Mouse (Mus musculus): ENCODE data around the gene Bdh1.

Gene Bdh1

DNA sequence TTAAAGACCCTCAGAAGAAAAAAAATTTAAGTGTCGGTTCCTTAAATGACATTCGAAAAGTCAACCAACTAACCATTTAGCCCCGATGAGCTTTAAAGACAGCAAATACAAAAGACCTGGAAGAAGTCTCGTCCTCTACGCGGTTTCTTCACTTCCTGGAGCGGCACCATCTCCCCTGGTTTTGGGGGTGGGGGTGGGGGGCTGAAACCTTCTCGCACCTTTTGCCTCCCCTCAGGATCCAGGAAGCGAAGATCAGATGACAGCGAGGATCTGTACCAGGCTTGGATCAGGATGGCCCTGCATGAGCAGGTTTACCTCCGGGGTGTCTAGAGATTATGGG is 6.2 kb downstream of the Bdh1 start:
- DNase-seq (ENCODE audit: low read depth, low spot score), result no peak

DNA sequence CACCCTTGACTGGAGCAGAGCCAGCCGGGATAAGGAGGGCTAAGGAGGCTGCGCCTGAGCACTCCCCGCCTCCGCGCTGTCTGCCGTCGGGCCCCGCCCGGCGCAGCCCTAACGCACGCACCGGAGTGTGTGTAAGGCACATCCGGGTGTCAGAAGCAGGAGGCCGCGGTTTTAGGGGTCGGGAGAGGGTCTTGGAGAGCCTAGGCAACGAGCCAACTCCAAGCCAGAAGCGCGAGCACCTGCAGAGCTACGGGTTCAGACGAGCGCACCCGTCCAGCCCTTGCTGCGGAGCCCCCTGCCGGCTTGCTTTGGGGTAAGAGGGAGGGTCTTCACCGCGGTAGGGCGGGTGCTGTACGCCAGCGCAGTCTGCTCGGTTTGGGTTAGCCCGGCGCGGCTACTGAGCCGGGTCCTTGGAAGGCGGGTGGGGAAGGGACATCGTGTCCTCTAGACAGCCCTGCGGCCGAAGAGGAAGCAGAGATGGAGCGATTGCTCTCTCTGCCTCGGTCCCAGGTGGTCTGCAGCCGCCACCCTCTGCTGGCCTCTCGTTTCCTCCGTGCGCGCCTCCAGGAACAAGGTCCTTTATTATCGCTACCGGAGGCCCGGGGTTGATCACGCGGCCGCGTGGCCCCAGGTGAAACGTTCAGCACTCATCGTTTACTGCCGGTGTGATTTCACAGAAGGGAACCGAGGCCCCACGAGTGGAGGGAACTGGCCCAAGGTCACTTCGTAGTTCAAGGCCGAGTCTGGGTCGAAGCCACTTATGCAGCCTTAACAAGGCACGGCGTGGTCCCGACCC is 6.8 kb downstream of the Bdh1 start:
- peak; percentile 70 for DNase-seq (ENCODE audit: low read depth, low spot score)

DNA sequence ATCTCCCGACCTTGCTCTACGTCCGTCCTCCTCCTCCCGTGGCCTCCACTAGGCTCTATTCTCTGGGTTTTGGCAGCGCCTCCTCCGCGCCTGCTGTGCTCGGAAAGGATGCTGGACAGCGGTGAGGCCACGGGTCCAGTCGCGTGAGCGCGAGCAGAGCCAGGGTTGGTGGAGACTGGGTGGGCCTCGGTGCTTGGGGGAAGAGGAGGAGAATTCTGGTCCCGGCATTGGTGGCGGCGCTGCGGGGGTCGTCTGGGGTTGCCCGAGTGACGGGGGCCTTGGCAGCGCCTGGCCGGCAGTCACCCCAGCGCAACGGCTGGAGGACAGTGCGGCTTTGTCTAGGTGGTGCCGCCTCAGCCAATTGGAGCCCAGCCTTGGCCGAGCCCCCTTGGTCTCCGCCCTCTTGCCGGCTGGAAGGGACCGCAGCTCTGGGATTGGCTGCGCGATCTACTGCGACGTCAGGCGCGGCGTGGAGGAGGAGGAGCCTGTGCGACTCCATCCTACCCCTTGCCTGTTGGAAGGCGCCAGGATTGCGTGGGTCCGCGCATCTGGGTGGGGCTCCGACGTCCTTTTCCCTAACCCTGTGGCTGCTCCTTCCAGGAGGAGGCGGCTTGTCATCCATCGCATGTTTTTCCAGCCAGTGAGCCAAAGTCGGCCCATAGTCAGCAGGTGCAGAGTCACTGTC is 7.5 kb downstream of the Bdh1 start:
- DNase-seq (ENCODE audit: low read depth, low spot score), result peak; percentile 88

DNA sequence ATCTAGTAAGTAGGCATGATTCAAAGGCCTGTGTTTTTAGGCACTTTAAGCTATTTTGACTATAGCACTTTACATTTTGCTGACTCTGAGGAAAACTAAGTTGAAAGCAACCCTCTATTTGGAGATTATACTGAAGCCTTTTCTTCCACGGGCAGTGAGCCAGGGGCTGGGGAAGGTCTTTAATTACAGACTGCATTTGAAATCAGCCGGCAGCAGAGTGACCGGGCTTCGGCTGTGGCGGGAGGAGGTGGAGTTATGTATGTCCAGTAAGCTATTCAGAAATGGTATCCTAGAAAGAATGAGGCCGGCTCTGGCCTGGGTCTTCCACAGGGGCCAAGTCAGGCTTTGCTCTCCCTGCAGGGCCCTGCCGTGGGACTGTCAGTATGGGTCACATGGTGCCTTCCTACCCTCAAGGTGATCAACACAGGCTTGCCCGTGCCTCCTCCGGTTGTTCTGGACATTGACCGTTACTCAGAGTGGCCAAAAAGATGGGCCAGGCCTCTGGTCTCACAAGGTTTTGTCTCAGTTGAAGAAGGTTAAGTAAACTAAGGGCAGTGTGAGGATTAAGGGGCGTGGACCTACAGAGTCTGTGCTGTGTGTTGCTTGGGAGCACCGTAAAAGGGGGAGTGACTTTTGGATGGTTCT is 11.5 kb downstream of the Bdh1 start:
- DNase-seq (ENCODE audit: low read depth, low spot score), result no peak

DNA sequence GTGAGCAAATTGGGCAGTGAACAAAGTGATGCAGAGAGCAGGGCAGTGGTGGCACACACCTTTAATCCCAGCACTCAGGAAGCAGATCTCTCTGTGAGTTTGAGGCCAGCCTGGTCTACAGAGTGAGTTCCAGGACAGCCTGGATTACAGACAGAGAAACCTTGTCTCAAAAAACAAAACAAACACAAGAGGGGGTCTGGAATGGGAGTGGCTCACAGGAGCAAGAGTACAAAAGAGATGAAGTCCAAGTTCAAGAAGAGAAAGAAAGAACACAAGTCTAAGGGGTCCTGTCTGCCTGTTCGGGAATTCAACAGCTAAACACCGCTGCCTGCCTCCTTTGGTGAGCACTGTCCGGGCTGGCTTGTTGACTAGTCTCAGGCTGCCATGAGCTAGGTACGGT is 13.1 kb downstream of the Bdh1 start:
- no peak for DNase-seq (ENCODE audit: low read depth, low spot score)

DNA sequence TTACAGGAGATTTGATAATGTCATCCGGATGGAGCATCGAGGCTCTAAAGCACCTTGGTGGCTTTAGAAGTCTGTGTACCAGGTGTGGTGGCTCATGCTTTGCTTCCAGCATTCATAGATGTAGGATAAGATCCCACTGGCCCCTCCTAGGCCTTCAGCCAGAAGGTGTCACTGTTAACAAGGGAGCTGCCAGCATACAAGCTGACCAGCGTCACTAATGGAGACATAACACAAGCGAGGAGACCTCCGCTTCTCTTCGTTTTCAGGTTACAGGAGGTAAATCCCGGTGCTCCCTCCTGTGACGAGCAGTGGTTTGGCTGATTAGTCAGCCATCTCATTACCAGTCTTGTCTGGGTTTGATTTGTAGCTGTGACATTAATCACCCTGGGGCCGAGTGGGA is 14.0 kb downstream of the Bdh1 start:
- DNase-seq (ENCODE audit: low read depth, low spot score), result no peak

DNA sequence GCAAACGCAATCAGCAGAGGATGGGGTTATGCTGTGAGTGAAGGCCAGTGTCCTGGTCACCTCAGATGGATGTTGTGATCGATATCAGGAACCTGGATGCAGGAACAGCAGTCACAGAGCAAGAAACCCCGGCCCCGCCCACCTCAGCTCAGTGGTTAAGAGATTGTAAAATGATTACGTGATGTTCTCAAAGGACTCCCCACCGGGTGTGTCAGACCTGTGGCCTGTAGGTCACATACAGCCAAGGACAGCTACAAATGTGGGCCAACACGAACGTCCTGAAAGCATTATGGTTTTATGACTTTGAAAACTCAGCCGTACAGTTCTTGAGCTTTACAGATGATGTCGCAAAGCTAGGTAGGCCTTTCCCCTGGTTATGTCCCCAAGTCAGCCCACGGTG is 15.3 kb downstream of the Bdh1 start:
- no peak for DNase-seq (ENCODE audit: low read depth, low spot score)

DNA sequence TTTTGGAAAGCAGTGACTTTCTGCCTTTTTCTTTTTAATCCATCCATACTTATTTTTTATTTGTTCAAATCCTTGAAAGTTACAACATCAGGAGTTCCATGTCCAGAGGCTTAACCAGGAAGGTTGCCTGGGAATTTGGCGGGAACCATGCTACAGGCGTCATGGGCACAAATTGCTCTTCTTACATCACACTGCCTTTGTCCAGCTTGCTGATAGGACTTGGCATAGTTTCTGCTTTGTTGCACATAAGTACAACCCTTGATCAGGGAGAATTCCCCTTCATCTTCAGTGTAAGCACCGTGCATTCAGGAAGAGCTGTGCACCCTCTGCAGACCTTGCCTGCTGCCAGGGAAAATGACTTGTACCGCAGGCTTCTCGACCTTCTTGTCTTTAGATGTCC is 17.4 kb downstream of the Bdh1 start:
- DNase-seq (ENCODE audit: low read depth, low spot score), result no peak

DNA sequence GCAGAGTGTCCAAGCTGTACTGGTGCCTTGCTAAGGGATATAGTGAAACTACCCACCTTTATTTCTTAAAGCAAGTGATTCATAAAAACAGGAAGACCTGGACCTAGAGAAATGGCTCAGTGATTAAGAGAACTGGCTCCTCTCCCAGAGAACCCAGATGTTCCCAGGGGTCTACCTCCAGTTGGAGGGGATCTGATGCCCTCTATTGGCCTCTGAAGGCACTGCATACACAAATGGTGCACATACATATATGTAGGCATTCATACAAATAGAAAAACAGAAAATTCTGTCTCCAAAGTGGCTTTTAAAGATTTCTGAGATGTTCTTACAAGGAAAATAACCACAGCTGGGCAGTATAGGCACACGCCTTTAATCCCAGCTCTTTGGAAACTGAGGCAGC is 18.0 kb downstream of the Bdh1 start:
- no peak for DNase-seq (ENCODE audit: low read depth, low spot score)

DNA sequence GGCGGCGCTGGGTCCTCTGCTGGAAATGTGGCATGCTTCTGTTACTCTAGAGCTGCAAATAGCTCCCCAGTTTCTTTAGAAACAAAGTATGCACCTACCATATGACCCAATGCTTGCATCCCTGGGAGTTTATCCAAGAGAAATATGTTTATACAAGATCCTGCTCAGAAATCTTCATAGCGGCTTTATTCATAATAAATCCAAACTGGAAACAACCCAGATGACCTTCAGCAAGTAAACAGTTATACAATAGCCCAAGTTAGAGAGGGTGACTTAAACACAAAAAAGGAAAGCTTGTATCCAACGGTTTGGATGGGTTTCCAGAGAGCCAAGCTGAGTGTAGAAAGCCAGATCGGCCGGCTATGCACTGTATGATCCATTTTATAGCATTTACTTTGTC is 22.4 kb downstream of the Bdh1 start:
- no peak for DNase-seq (ENCODE audit: low read depth, low spot score)

DNA sequence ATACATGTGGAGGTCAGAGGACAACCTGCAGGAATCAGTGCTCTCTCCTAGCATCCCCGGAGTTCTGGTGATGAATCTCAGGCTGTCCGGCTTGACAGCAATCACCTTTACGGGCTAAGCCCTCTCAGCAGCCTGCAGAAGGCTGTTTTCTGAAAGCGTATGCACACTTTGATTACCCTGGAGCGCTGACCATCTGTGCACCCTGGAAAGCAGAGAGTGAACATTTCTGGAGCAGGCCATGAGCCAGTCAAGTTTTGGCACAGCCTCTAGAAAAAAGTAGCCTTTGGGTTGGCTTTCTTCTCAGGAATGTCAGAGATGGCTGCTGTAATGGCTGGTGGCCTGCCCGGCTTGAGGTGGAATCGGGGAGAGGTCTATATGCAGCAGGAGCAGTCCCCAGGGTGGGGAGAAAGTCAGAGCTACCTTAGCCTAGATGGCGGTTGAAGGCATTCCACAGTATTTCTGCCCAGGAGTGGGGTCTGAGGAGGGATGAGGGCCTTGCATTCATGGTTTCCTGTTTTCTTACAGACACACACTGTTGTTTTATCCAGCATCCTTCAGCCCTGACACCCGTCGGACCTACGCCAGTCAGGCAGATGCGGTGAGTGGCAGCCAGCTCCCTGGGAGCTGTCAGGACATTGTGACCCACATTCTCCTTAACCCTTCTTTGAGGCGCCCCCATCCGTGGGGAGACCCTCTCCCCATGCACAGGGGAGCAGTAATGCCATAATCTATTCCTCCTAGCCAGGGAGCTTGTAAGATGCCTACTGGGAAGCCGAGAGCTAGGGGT is 24.2 kb downstream of the Bdh1 start:
- DNase-seq (ENCODE audit: low read depth, low spot score), result no peak

DNA sequence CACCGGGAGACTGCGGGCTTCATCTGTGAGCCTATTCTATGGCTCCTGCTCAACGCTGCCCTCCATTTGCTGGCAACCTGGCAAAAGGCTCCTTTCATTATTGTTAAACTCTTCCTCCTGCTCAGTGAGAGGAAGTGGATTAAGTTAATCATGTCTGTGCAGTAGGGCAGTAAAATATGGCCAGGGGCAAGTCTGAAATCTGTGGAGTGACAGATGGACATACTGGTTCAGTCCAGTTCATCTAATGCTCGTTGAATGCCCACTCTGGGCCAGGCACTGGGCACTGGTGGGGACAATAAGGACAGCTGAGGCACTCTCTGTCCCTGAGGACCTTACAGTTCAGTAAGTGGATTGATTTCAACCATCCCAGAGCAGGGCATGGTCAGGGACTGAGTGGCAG is 27.9 kb downstream of the Bdh1 start:
- DNase-seq (ENCODE audit: low read depth, low spot score), result no peak

DNA sequence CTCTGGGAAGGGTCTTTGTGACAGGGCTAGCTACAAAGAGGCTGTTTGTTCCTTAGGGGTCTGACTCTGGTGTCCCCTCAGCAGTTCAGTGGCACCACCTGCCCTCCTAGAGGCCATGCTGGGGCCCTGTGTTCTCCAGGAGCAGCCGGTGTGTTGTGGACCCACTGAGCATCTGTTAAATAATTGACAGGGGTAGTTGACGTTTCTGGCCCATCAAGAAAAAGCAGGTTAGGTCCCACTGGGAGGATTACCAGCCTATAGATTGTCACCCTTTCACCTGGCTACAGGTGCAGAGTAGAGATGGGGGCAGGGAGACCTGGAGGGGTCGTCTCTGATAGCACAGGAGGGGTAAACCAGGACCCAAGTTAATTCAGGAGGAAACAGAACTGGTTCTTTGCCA is 29.2 kb downstream of the Bdh1 start:
- no peak for DNase-seq (ENCODE audit: low read depth, low spot score)

DNA sequence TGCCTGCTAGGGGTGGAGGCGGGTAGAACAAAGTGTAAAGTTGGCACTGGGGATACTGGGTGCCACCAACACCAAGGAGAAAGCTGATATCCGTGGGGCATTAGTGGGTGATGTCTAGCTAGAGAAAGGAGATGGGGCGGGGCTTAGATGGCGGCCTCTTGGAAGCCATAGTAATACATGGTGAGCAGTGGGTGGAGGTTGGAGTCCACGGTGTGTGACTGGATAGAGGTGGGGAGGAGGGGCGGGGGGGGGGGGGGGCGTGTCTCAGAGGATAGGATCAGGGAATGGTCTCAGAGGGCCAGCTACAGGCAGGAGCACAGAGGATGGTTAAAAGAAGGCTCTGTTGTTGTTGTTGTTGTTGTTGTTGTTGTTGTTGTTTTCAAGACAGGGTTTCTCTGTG is 30.4 kb downstream of the Bdh1 start:
- no peak for DNase-seq (ENCODE audit: low read depth, low spot score)

DNA sequence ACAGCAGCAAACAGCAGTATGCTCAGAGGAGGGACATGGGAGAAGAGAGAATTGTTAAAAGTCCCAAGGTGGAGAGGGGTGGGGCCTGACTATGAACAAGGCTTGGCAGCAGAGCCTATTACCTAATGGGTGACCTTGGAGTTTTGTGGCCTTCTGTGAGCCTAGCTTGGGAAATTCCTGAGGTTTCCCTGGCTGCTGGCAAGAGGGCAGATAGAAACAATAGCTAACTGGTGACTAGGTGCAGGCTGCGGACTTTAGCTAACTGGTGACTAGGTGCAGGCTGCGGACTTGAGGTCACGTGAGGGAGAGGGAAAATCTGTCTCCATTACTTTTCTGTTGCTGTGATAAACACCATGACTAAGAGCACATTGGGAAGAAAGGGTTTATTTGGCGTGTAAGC is 31.9 kb downstream of the Bdh1 start:
- DNase-seq (ENCODE audit: low read depth, low spot score), result no peak

DNA sequence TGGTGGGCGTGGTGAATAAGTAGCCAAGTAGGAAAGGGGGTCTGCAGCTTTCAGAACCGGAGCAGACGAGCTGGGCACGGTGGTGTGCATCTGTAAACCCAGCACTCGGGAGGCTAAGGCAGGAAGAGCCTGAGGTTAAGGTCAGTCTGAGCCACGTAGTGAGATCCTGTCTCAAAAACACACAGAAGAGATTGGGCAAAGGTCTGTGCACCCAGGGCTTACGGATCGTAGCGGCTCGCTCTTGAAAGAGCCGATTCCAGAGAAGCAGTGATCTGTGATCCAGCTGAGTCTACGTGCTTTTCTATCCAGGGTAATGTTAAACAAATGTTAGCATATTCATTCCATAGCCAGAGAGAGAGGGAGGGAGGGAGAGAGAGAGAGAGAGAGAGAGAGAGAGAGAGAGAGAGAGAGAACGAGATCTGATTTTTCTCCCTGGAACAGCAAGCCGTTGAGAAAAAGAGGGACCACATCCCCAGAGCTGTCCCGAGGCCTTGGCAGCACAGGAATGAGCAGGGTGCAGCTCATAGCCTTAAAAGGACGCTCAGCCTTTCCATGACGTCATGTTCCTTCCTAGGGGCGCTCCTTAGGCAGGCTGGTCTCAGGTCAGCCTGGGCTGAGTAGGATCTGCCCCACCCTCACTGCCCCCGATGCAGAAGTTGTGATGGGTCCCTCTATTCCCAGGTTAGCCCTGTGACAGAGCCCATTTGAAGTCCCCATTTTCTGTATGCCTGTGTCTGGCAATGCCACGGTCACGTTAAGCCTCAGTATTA is 33.4 kb downstream of the Bdh1 start:
- DNase-seq (ENCODE audit: low read depth, low spot score), result no peak

DNA sequence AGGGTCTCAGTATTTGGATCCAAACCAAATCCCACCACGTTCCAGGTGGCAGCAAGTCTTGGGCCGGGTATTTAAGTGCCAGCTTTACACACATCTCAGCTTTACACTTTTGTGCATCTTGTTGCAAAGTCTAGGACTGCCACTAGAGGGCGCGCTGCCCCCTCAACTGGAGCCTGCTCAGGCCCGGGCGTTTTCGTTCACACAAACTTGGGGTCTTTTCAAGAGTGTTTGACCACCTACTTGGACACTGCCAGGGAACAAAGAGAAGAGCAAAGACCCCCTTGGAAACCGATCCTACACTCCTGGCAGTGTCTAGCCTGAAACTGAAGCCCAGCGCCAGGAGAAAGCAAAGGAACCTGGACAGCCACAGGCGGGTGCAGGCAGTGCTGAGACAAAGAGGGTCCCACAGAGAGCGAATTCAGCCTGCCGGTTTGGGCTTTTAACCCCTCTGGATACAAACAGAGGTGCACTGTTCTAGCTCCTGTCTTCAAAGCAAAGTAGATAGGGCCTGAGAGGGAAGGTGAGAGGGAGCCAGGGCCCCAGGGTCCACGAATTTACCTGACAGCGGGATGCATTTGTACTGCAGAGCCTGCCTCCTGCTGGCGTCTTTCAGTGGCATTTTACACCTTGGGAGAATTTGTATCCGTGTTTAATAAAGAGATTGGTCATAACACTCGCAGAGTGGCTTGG is 36.3 kb downstream of the Bdh1 start:
- DNase-seq (ENCODE audit: low read depth, low spot score), result peak; percentile 62

DNA sequence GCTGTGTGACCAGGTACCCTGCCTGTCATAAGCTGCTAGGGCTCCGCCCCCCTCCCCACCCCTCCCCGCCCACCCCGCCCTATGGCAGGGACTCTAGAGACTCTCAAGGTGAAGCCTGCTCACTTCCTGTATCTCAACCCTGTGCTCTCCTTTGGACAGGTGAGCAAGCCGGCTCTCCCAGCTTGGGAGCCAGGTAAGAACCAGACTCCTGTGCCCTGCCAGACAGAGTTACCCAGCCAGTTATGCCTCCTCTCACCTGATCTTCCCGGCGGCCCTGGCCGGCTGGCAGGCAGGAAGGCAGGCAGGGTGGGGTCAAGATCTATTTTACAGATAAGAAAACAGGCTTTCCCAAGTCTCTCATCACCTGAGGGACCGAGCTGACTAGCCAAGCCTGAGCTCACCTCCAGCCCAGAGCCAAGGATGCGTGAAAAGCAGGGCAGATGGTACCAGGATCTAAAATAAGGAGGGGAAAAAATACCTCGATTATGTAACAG is 37.9 kb downstream of the Bdh1 start:
- DNase-seq (ENCODE audit: low read depth, low spot score), result no peak

DNA sequence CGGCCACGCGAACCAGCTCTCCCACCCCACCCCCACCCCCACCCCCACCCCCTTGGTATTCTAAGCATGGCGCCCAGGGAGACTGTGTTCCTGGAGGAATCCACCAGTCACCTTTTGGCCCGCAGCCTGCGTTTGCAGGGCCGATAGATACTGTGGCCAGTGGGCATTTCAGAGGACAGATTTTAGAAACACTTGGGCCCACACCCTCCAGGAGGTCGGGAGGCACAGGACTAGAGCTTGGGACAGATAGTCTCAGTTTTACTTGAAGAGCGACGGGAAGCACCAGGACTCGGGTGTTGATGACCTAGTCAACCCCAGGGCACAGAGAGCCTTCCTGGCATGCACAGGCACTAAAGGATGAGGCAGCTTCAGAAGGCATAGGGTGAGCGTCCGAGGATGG is 38.4 kb downstream of the Bdh1 start:
- DNase-seq (ENCODE audit: low read depth, low spot score), result no peak

DNA sequence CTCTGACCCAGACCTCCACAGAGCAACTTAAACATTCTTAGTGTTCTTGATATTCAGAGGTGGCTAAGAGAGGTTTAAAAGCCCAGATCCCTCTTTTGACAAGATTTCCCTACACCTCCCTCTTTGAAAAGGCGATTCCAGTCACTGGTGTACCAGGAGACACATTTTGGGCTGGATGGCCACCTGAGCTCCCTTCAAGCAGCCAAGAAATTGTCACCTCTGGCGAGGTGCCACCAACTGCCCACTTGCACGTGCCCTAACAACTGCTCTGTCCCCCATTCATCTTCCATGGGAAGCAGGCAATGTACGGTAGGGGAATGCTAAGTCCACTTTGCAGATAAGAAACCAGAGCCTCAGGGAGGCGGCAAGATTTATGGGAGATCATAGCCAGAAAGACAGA is 39.0 kb downstream of the Bdh1 start:
- no peak for DNase-seq (ENCODE audit: low read depth, low spot score)

All from A20 (cell line).